Mouse (Mus musculus): ENCODE results near the gene Glce.

- no peak for TF ChIP-seq GATA1 (IDR thresholded peaks at IDR 0.05; ENCODE audit: low read length)
- TF ChIP-seq TAL1 (IDR thresholded peaks at IDR 0.05; ENCODE audit: low read length): no peak
Measured at GRCm38 (mm10) chr9:62122508-62123215, at the start of gene Glce.

All from erythroblast, embryonic 14.5 days (primary cell).